Mouse (Mus musculus): ENCODE measurements around the gene Capn11.

Gene Capn11

DNA sequence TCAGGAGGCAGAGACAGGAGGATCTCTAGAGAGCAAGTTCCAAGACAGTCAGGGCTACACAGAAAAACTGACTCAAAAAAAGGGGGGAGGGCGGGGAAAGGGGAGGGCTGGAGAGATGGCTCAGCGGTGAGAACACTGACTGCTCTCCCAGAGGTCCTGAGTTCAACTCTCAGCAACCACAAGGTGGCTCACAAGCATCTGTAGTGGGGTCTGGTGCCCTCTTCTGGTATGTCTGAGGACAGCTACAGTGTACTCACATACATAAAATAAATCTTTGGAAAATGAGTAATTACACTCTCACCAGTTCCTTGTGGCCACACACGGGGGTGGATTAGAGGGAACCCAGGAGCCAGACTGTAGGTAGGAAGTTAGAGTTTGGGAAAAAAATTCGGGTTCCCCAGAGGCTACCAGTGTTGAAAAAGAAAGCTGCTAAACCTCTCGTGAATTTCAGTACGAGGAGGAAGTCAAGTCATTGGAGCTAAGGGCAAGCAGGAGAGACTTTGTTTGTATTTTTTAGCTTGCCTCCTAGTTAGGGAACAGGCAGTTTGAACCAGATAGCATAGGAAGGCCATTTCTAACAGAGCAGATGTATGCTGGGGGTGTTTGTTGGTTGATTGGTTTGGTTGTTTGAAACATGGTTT lies 76.3 kb downstream of the Capn11 start:
- DNase-seq (ENCODE audit: low read depth) = peak; percentile 80

GRCm38 (mm10) chr17:45582188-45582587 lies 76.9 kb downstream of the Capn11 start:
- peak; percentile 32 for DNase-seq (ENCODE audit: low read depth)

DNA sequence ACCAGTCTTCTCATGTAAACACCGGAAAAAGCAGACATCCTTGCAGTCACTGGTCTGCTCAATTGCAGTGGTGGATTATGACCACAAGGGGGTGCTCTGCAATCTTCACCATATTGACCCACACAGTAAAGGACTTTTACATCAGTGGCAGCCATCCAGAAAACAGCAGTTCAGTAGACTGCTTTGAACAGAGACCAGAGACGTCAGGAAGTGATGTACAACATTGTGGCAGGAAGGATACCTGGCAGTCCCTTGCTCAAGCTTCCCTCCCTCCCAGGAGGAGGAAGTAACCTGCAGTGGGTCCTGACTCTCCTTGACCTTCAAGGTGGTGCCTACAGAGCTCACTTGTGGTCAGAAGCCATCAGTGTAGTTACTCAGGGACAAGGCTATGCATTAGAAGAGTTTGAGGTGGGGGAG lies 77.5 kb downstream of the Capn11 start:
- DNase-seq (ENCODE audit: low read depth) = peak; percentile 92

DNA sequence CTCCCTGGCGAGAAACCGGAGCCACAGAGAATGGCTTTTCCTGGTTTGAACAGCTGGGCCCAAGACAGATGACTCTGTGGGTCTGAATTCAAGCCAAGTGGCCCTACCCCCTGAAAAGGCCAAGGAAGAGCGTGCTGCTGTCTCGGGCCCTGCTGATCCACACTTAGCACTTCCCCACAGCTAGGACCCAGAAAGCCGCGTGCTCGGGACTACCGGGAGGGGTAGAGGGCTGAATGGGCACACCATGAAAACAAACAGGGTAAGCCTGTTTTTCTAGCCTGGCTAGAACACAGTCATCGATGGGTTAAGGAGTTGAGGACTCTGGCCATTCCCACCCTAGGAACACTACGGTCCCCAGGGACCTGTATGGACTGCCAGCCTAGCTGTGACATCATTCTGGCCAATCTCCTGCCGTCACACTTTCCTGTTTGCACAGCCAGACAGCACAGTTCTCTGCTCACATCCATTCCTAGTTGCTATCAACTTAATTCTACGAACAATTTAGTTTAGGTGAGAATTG lies 78.1 kb downstream of the Capn11 start:
- DNase-seq (ENCODE audit: low read depth) = no peak
